Mouse (Mus musculus) heart, embryonic 13.5 days (tissue): ENCODE data around the gene Zfp646. TPM values are rescaled to one million over a fixed set of nuclear protein-coding genes. Genes with fewer than 3 reads are reported as not detected.
"Not testable (repeated sequence)": the region's sequence is repeated elsewhere in the genome, so short reads cannot be mapped to it uniquely, and the experiment has no call there.

Experiments
- ATAC-seq: fragments of 200-750 bp; cut with Nextera tagmentation; 2 replicates; pipeline ENCODE4 v1.8.0; 2017; ENCODE audit warnings: moderate TSS enrichment; ENCODE audit not compliant: insufficient number of reproducible peaks, low FRiP score, low TSS enrichment; ENCODE audit errors: extremely low read depth
- H3K27ac ChIP-seq: fragments of 300-500 bp; sonication (generic); replicated peaks from 2 replicates; pipeline ENCODE4 v1.5.1; 2015; ENCODE audit warnings: moderate library complexity, mild to moderate bottlenecking, inconsistent platforms
- H3K27me3 ChIP-seq: fragments of 300-500 bp; sonication (generic); replicated peaks from 2 replicates; pipeline ENCODE4 v1.6.1; 2015; ENCODE audit warnings: mild to moderate bottlenecking, inconsistent platforms
- H3K36me3 ChIP-seq: fragments of 300-500 bp; sonication (generic); 2 replicates; pipeline ENCODE4 v1.6.1; 2015; ENCODE audit warnings: mild to moderate bottlenecking, inconsistent platforms
- H3K4me1 ChIP-seq: fragments of 300-500 bp; sonication (generic); 2 replicates; pipeline ENCODE4 v1.6.1; 2015; ENCODE audit warnings: inconsistent platforms
- H3K4me2 ChIP-seq: fragments of 300-500 bp; sonication (generic); 2 replicates; pipeline ENCODE4 v1.6.1; 2015; ENCODE audit warnings: inconsistent platforms, mild to moderate bottlenecking, moderate library complexity
- H3K4me3 ChIP-seq: fragments of 300-500 bp; sonication (generic); 2 replicates; pipeline ENCODE4 v1.5.1; 2015; ENCODE audit warnings: moderate library complexity, mild to moderate bottlenecking, inconsistent platforms
- H3K9ac ChIP-seq: fragments of 300-500 bp; sonication (generic); 2 replicates; pipeline ENCODE4 v1.6.1; 2015; ENCODE audit warnings: inconsistent platforms, mild to moderate bottlenecking, moderate library complexity
- H3K9me3 ChIP-seq: fragments of 300-500 bp; sonication (generic); 2 replicates; pipeline ENCODE4 v1.6.1; 2016; ENCODE audit warnings: inconsistent platforms
- WGBS: fragments of 180-500 bp; shearing (Covaris S2); methylation state at CpG from one replicate; pipeline ENCODE4 v1.1.7; 2015; ENCODE audit warnings: mixed read lengths; 5-methylcytosine and 5-hydroxymethylcytosine counted together
- polyA plus RNA-seq: library from polyadenylated mRNA; unstranded; fragments of >200 nt; fragmentation: Nextera tagmentation; extraction: Ambion mirVana; gene quantifications from 2 replicates; pipeline ENCODE4 v1.2.1, GENCODE M21; 2015

The Zfp646 gene
- polyA plus RNA-seq, 1 experiment from 2014 or later: 6.6 TPM

- H3K27me3 ChIP-seq: no peaks in the 10 kb centered on the region
- 0 out of 2 replicates have a peak overlapping the region, but pooled peaks have one; percentile 41 for H3K9ac ChIP-seq
- 90% methylated on average over 6 of the region's 6 CpGs for WGBS
- H3K4me3 ChIP-seq: no peak overlapping the region
- no peak overlapping the region for H3K4me2 ChIP-seq
- peaks cover 48% of the 10 kb centered on the region for H3K4me1 ChIP-seq
- H3K27ac ChIP-seq: no peak overlapping the region
- H3K36me3 ChIP-seq: peaks cover 92% of the 10 kb centered on the region
- no peaks in the 10 kb centered on the region for H3K9me3 ChIP-seq
- no peak for ATAC-seq
Observed at GRCm38 (mm10) chr7:127886551-127886950, 10.5 kb downstream of the Zfp646 start.

- H3K4me2 ChIP-seq: no peak overlapping the region
- ATAC-seq: no peak
- 79% methylated on average over 8 of the region's 8 CpGs for whole genome bisulfite sequencing
- H3K9ac ChIP-seq: 0 out of 2 replicates have a peak overlapping the region, but pooled peaks have one; percentile 19
- no peak overlapping the region for H3K27ac ChIP-seq
- H3K4me3 ChIP-seq: no peak overlapping the region
- H3K4me1 ChIP-seq: peaks cover 43% of the 10 kb centered on the region
- H3K27me3 ChIP-seq: no peaks in the 10 kb centered on the region
- H3K9me3 ChIP-seq: no peaks in the 10 kb centered on the region
- peaks cover 92% of the 10 kb centered on the region for H3K36me3 ChIP-seq
Observed at GRCm38 (mm10) chr7:127887191-127887590, 11.2 kb downstream of the Zfp646 start.

GRCm38 (mm10) chr7:127887781-127888180, 11.8 kb downstream of the Zfp646 start:
- no peaks in the 10 kb centered on the region for H3K9me3 ChIP-seq
- H3K4me1 ChIP-seq: peaks cover 38% of the 10 kb centered on the region
- no peak overlapping the region for H3K9ac ChIP-seq
- H3K36me3 ChIP-seq: peaks cover 92% of the 10 kb centered on the region
- H3K4me3 ChIP-seq: no peak overlapping the region
- ATAC-seq: no peak
- no peak overlapping the region for H3K27ac ChIP-seq
- no peak overlapping the region for H3K4me2 ChIP-seq
- no peaks in the 10 kb centered on the region for H3K27me3 ChIP-seq
- 83% methylated on average over 3 of the region's 3 CpGs for WGBS

GRCm38 (mm10) chr7:127888821-127889220, 12.8 kb downstream of the Zfp646 start:
- Histone ChIP-seq H3K36me3 (peaks cover 92% of the 10 kb centered on the region), H3K4me1 (peaks cover 29% of the 10 kb centered on the region), H3K9ac (no peak overlapping the region), H3K9me3 (no peaks in the 10 kb centered on the region), H3K4me2 (no peak overlapping the region), H3K27me3 (no peaks in the 10 kb centered on the region), H3K4me3 (no peak overlapping the region), H3K27ac (no peak overlapping the region)
- WGBS: 67% methylated on average over 3 of the region's 3 CpGs
- ATAC-seq: no peak

- Histone ChIP-seq H3K9me3 (no peaks in the 10 kb centered on the region), H3K27ac (no peak within 1 kb of the TSS), H3K4me2 (no peak within 1 kb of the TSS), H3K9ac (no peak within 1 kb of the TSS), H3K4me1 (peaks cover 24% of the 10 kb centered on the region), H3K27me3 (no peaks in the 10 kb centered on the region), H3K36me3 (peaks cover 72% of the 10 kb centered on the region), H3K4me3 (no peak within 1 kb of the TSS)
- ATAC-seq: no peak
- 36% methylated on average over 4 of the region's 4 CpGs for WGBS
Observed at GRCm38 (mm10) chr7:127890798-127891197, 14.8 kb downstream of the Zfp646 start, which contains the start of gene Prss53. Gene Prss53 (minus strand): TSS chr7:127890970.

- Histone ChIP-seq H3K27ac (peak overlapping the region; percentile 81), H3K9me3 (no peaks in the 10 kb centered on the region)
- 73% methylated on average over 5 of the region's 5 CpGs for WGBS
Observed at GRCm38 (mm10) chr7:127894480-127894879, 18.5 kb downstream of the Zfp646 start.

GRCm38 (mm10) chr7:127895442-127895841, 19.4 kb downstream of the Zfp646 start, which contains the start of the genes Gm21974 and Vkorc1:
Gene Gm21974 (minus strand): TSS chr7:127895454.
Gene Vkorc1 (minus strand): TSS chr7:127895617.
- H3K4me1 ChIP-seq: peaks cover 27% of the 10 kb centered on the region
- peak within 1 kb of the TSS; percentile 87 for H3K4me2 ChIP-seq
- peaks cover 27% of the 10 kb centered on the region for H3K36me3 ChIP-seq
- peak; percentile 98 for ATAC-seq
- no peaks in the 10 kb centered on the region for H3K9me3 ChIP-seq
- no peaks in the 10 kb centered on the region; the same call in 1 of the 2 replicates for H3K27me3 ChIP-seq
- peak within 1 kb of the TSS; percentile 86 for H3K9ac ChIP-seq
- H3K27ac ChIP-seq: peak within 1 kb of the TSS; percentile 81
- H3K4me3 ChIP-seq: peak within 1 kb of the TSS; percentile 71
- WGBS: under 1% methylated on average over 26 of the region's 26 CpGs

More at GRCm38 (mm10) chr7:127894480-127894879, 18.5 kb downstream of the Zfp646 start:
- Histone ChIP-seq H3K4me3 (peak overlapping the region; percentile 71), H3K4me1 (peaks cover 20% of the 10 kb centered on the region), H3K36me3 (peaks cover 35% of the 10 kb centered on the region), H3K4me2 (peak overlapping the region; percentile 87), H3K9ac (peak overlapping the region; percentile 86), H3K27me3 (no peaks in the 10 kb centered on the region; the same call in 1 of the 2 replicates)
- ATAC-seq: no peak

GRCm38 (mm10) chr7:127895891-127896290, 19.9 kb downstream of the Zfp646 start:
- Histone ChIP-seq H3K4me3 (peak overlapping the region; percentile 71), H3K27ac (peak overlapping the region; percentile 66), H3K36me3 (peaks cover 27% of the 10 kb centered on the region), H3K4me2 (peak overlapping the region; percentile 87), H3K4me1 (peaks cover 27% of the 10 kb centered on the region)
- not testable (repeated sequence) for H3K9ac ChIP-seq, H3K9me3 ChIP-seq, ATAC-seq, H3K27me3 ChIP-seq
- 64% methylated on average over 7 of the region's 7 CpGs for whole genome bisulfite sequencing

GRCm38 (mm10) chr7:127896384-127896783, 20.4 kb downstream of the Zfp646 start:
- 52% methylated on average over 13 of the region's 13 CpGs for WGBS
- Histone ChIP-seq H3K4me1 (peaks cover 27% of the 10 kb centered on the region), H3K36me3 (peaks cover 24% of the 10 kb centered on the region), H3K9me3 (no peaks in the 10 kb centered on the region), H3K4me3 (no peak overlapping the region), H3K9ac (no peak overlapping the region), H3K27ac (no peak overlapping the region), H3K4me2 (peak overlapping the region; percentile 87; the same call in 1 of the 2 replicates), H3K27me3 (no peaks in the 10 kb centered on the region; the same call in 1 of the 2 replicates)
- ATAC-seq: no peak

- WGBS: 83% methylated on average over 7 of the region's 7 CpGs
- Histone ChIP-seq H3K36me3 (peaks cover 13% of the 10 kb centered on the region), H3K9me3 (no peaks in the 10 kb centered on the region), H3K27me3 (no peaks in the 10 kb centered on the region; the same call in 1 of the 2 replicates), H3K4me2 (no peak overlapping the region), H3K4me3 (no peak overlapping the region), H3K9ac (no peak overlapping the region), H3K4me1 (peaks cover 27% of the 10 kb centered on the region), H3K27ac (no peak overlapping the region)
- ATAC-seq: no peak
Observed at GRCm38 (mm10) chr7:127897542-127897941, 21.5 kb downstream of the Zfp646 start.

GRCm38 (mm10) chr7:127898179-127898956, 22.3 kb downstream of the Zfp646 start:
- Histone ChIP-seq H3K9me3 (no peaks in the 10 kb centered on the region), H3K27me3 (no peaks in the 10 kb centered on the region; the same call in 1 of the 2 replicates), H3K9ac (no peak overlapping the region), H3K4me1 (peaks cover 27% of the 10 kb centered on the region), H3K36me3 (peaks cover 5% of the 10 kb centered on the region), H3K4me2 (no peak overlapping the region), H3K4me3 (no peak overlapping the region), H3K27ac (no peak overlapping the region)
- 33% methylated on average over 10 of the region's 10 CpGs for WGBS
- ATAC-seq: no peak
